Mouse (Mus musculus) intestine, embryonic 15.5 days (tissue): ENCODE measurements around the gene Mfap1b. TPM values are rescaled to one million over a fixed set of nuclear protein-coding genes. Genes with fewer than 3 reads are reported as not detected.
A peak's percentile ranks its signal among the peaks of the same experiment; 100 is the strongest.
"Not testable (repeated sequence)": the region's sequence is repeated elsewhere in the genome, so short reads cannot be mapped to it uniquely, and the experiment has no call there.

Experiments used
- ATAC-seq: fragments of 200-750 bp; cut with Nextera tagmentation; 2 replicates; pipeline ENCODE4 v1.8.0; 2017; ENCODE audit warnings: moderate TSS enrichment, moderate library complexity
- H3K27ac ChIP-seq: fragments of 300-500 bp; sonication (generic); 2 replicates; pipeline ENCODE4 v1.5.1; 2015; ENCODE audit warnings: mild to moderate bottlenecking, inconsistent platforms
- H3K27me3 ChIP-seq: fragments of 300-500 bp; sonication (generic); replicated peaks from 2 replicates; pipeline ENCODE4 v1.6.1; 2015; ENCODE audit warnings: inconsistent platforms
- H3K36me3 ChIP-seq: fragments of 300-500 bp; sonication (generic); 2 replicates; pipeline ENCODE4 v1.6.1; 2015; ENCODE audit warnings: inconsistent platforms
- H3K4me1 ChIP-seq: fragments of 300-500 bp; sonication (generic); replicated peaks from 2 replicates; pipeline ENCODE4 v1.6.1; 2015; ENCODE audit warnings: inconsistent platforms
- H3K4me2 ChIP-seq: fragments of 300-500 bp; sonication (generic); replicated peaks from 2 replicates; pipeline ENCODE4 v1.6.1; 2015; ENCODE audit warnings: mild to moderate bottlenecking, inconsistent platforms
- H3K4me3 ChIP-seq: fragments of 300-500 bp; sonication (generic); replicated peaks from 2 replicates; pipeline ENCODE4 v1.5.1; 2015; ENCODE audit warnings: inconsistent platforms
- H3K9ac ChIP-seq: fragments of 300-500 bp; sonication (generic); 2 replicates; pipeline ENCODE4 v1.6.1; 2015; ENCODE audit warnings: inconsistent platforms
- H3K9me3 ChIP-seq: fragments of 300-500 bp; sonication (generic); 2 replicates; pipeline ENCODE4 v1.6.1; 2016; ENCODE audit warnings: inconsistent platforms
- WGBS: fragments of 180-500 bp; shearing (Covaris S2); methylation state at CpG from one replicate; pipeline ENCODE4 v1.1.7; 2015; 5-methylcytosine and 5-hydroxymethylcytosine counted together
- polyA plus RNA-seq: library from polyadenylated mRNA; unstranded; fragments of >200 nt; fragmentation: Nextera tagmentation; extraction: Ambion mirVana; gene quantifications from 2 replicates; pipeline ENCODE4 v1.2.1, GENCODE M21; 2015

The Mfap1b gene
- polyA plus RNA-seq, 1 experiment from 2014 or later: 41.5 TPM

- H3K9ac ChIP-seq: peak within 1 kb of the TSS; percentile 60
- H3K9me3 ChIP-seq, H3K36me3 ChIP-seq, H3K4me1 ChIP-seq, H3K27me3 ChIP-seq: not testable (repeated sequence)
- H3K27ac ChIP-seq: peak within 1 kb of the TSS; percentile 77
- peak; percentile 96 for ATAC-seq
- peak within 1 kb of the TSS; percentile 64 for H3K4me2 ChIP-seq
- 4% methylated on average over 41 of the region's 42 CpGs for WGBS
- H3K4me3 ChIP-seq: peak within 1 kb of the TSS; percentile 64
Measured at GRCm38 (mm10) chr2:121505942-121506882, 32.3 kb upstream of the Mfap1b start, which contains the start of the genes Mfap1a and Wdr76. Mfap1a (minus strand) TSS chr2:121506665. Wdr76 (plus strand) TSS chr2:121506723.

GRCm38 (mm10) chr2:121501550-121501949, 27.7 kb upstream of the Mfap1b start:
- H3K27ac ChIP-seq, H3K4me3 ChIP-seq, H3K27me3 ChIP-seq, H3K9me3 ChIP-seq, H3K9ac ChIP-seq, H3K4me1 ChIP-seq, H3K4me2 ChIP-seq, ATAC-seq, H3K36me3 ChIP-seq: not testable (repeated sequence)
- 49% methylated on average over 3 of the region's 6 CpGs for WGBS

GRCm38 (mm10) chr2:121484403-121484802, 10.5 kb upstream of the Mfap1b start:
- WGBS: 85% methylated on average over 2 of the region's 2 CpGs
- H3K4me3 ChIP-seq, H3K4me2 ChIP-seq, H3K27ac ChIP-seq, H3K27me3 ChIP-seq, H3K4me1 ChIP-seq, H3K9me3 ChIP-seq, ATAC-seq, H3K36me3 ChIP-seq, H3K9ac ChIP-seq: not testable (repeated sequence)

GRCm38 (mm10) chr2:121483576-121483975, 9.7 kb upstream of the Mfap1b start:
- WGBS: 59% methylated on average over 8 of the region's 8 CpGs
- H3K36me3 ChIP-seq: no peaks in the 10 kb centered on the region
- H3K4me1 ChIP-seq: no peaks in the 10 kb centered on the region
- no peaks in the 10 kb centered on the region for H3K27me3 ChIP-seq
- H3K27ac ChIP-seq: no peak overlapping the region
- H3K4me3 ChIP-seq: no peak overlapping the region
- no peaks in the 10 kb centered on the region for H3K9me3 ChIP-seq
- no peak overlapping the region for H3K4me2 ChIP-seq
- no peak for ATAC-seq
- no peak overlapping the region for H3K9ac ChIP-seq

- ATAC-seq, H3K4me1 ChIP-seq, H3K9ac ChIP-seq, H3K36me3 ChIP-seq, H3K4me2 ChIP-seq, H3K27me3 ChIP-seq, H3K4me3 ChIP-seq, H3K27ac ChIP-seq, H3K9me3 ChIP-seq: not testable (repeated sequence)
- 84% methylated on average over 13 of the region's 13 CpGs for WGBS
Measured at GRCm38 (mm10) chr2:121480916-121481315, 7.0 kb upstream of the Mfap1b start.

- no peak for ATAC-seq
- no peak overlapping the region for H3K9ac ChIP-seq
- no peak overlapping the region for H3K27ac ChIP-seq
- no peaks in the 10 kb centered on the region for H3K4me1 ChIP-seq
- no peaks in the 10 kb centered on the region for H3K27me3 ChIP-seq
- no peak overlapping the region for H3K4me2 ChIP-seq
- 54% methylated on average over 3 of the region's 3 CpGs for WGBS
- no peaks in the 10 kb centered on the region for H3K9me3 ChIP-seq
- no peak overlapping the region for H3K4me3 ChIP-seq
- no peaks in the 10 kb centered on the region for H3K36me3 ChIP-seq
Measured at GRCm38 (mm10) chr2:121480498-121480897, 6.6 kb upstream of the Mfap1b start.

GRCm38 (mm10) chr2:121477491-121478266, 3.8 kb upstream of the Mfap1b start:
- WGBS: 88% methylated on average over 3 of the region's 3 CpGs
- Histone ChIP-seq H3K27ac (no peak overlapping the region), H3K36me3 (no peaks in the 10 kb centered on the region), H3K27me3 (no peaks in the 10 kb centered on the region), H3K4me3 (no peak overlapping the region), H3K4me1 (no peaks in the 10 kb centered on the region), H3K4me2 (no peak overlapping the region), H3K9me3 (no peaks in the 10 kb centered on the region), H3K9ac (no peak overlapping the region)
- ATAC-seq: no peak

GRCm38 (mm10) chr2:121475306-121475705, 1.4 kb upstream of the Mfap1b start:
- not testable (repeated sequence) for H3K4me1 ChIP-seq, ATAC-seq

GRCm38 (mm10) chr2:121474180-121474535, 291 bp upstream of the Mfap1b start:
- peak; percentile 60 for ATAC-seq
- H3K27me3 ChIP-seq: no peaks in the 10 kb centered on the region
- peak overlapping the region; percentile 63; the same call in 1 of the 2 replicates for H3K9ac ChIP-seq
- WGBS: 32% methylated on average over 8 of the region's 8 CpGs
- H3K9me3 ChIP-seq: no peaks in the 10 kb centered on the region
- peak overlapping the region; percentile 50 for H3K4me2 ChIP-seq
- H3K4me1 ChIP-seq: no peaks in the 10 kb centered on the region
- no peaks in the 10 kb centered on the region for H3K36me3 ChIP-seq
- H3K4me3 ChIP-seq: peak overlapping the region; percentile 58
- no peak overlapping the region for H3K27ac ChIP-seq

More at GRCm38 (mm10) chr2:121475306-121475705, 1.4 kb upstream of the Mfap1b start:
- WGBS: 94% methylated on average over 2 of the region's 2 CpGs
- not testable (repeated sequence) for H3K9me3 ChIP-seq, H3K9ac ChIP-seq, H3K36me3 ChIP-seq, H3K4me2 ChIP-seq, H3K27ac ChIP-seq, H3K4me3 ChIP-seq, H3K27me3 ChIP-seq

- ATAC-seq: not testable (repeated sequence)
- peak overlapping the region; percentile 75 for H3K4me2 ChIP-seq
Measured at GRCm38 (mm10) chr2:121472783-121473182, 1.1 kb downstream of the Mfap1b start.

GRCm38 (mm10) chr2:121468982-121469381, 4.9 kb downstream of the Mfap1b start:
- 70% methylated on average over 2 of the region's 6 CpGs for WGBS
- not testable (repeated sequence) for H3K9ac ChIP-seq, H3K27ac ChIP-seq, H3K4me1 ChIP-seq, ATAC-seq, H3K9me3 ChIP-seq, H3K27me3 ChIP-seq, H3K36me3 ChIP-seq, H3K4me2 ChIP-seq, H3K4me3 ChIP-seq

More at GRCm38 (mm10) chr2:121472783-121473182, 1.1 kb downstream of the Mfap1b start:
- not testable (repeated sequence) for H3K27me3 ChIP-seq, H3K9ac ChIP-seq, H3K4me3 ChIP-seq, H3K27ac ChIP-seq, H3K4me1 ChIP-seq, H3K9me3 ChIP-seq, H3K36me3 ChIP-seq
- 100% methylated on average over 3 of the region's 3 CpGs for WGBS

- Histone ChIP-seq H3K9ac (no peak overlapping the region), H3K36me3 (no peaks in the 10 kb centered on the region), H3K27me3 (no peaks in the 10 kb centered on the region), H3K4me2 (no peak overlapping the region), H3K4me1 (0 out of 2 replicates have a peak, but pooled peaks cover 7% of the 10 kb centered on the region), H3K9me3 (no peaks in the 10 kb centered on the region), H3K27ac (no peak overlapping the region), H3K4me3 (no peak overlapping the region)
- no peak for ATAC-seq
- 55% methylated on average over 2 of the region's 2 CpGs for WGBS
Measured at GRCm38 (mm10) chr2:121460071-121460470, 13.8 kb downstream of the Mfap1b start.
